Mouse (Mus musculus) CH12.LX (cell line): ENCODE measurements around the gene Med22. TPM values are rescaled to one million over a fixed set of nuclear protein-coding genes. Genes with fewer than 3 reads are reported as not detected.
A peak's percentile ranks its signal among the peaks of the same experiment; 100 is the strongest.

Experiments
- DNase-seq: peaks from one replicate; pipeline ENCODE4 v3.0.0-alpha.2; 2013; ENCODE audit errors: extremely low read depth
- H3K27ac ChIP-seq: 2 replicates; pipeline ENCODE4 v1.5.1; 2012; ENCODE audit warnings: low read depth, mild to moderate bottlenecking, control low read depth, moderate library complexity; ENCODE audit not compliant: insufficient read depth
- H3K27me3 ChIP-seq: replicated peaks from 2 replicates; pipeline ENCODE3; 2012; ENCODE audit warnings: inconsistent platforms
- H3K36me3 ChIP-seq, 2 experiments: replicated peaks in 1 of 2; 2 replicates each; pipeline versions ENCODE3 to v1.6.1; 2012; ENCODE audit warnings: inconsistent platforms in 1 of 2, low read length in 1 of 2, mild to moderate bottlenecking in 1 of 2, mixed read lengths in 1 of 2, moderate library complexity in 1 of 2; ENCODE audit not compliant: control insufficient read depth in 1 of 2, insufficient read depth in 1 of 2
- H3K4me1 ChIP-seq, 2 experiments: 2 replicates each; pipeline ENCODE4 v1.6.1; 2012; ENCODE audit warnings: inconsistent platforms in 1 of 2, moderate library complexity in 1 of 2; ENCODE audit not compliant: insufficient read depth in 2 of 2, control insufficient read depth in 1 of 2
- H3K4me2 ChIP-seq: 2 replicates; pipeline ENCODE4 v1.6.1; 2012; ENCODE audit warnings: low read depth, mild to moderate bottlenecking, control low read depth; ENCODE audit not compliant: poor library complexity, insufficient read depth, severe bottlenecking
- H3K4me3 ChIP-seq, 3 experiments: fragments of 150-350 bp in 1 of 3; sonication (generic) in 1 of 3; replicated peaks in 1 of 3; 2 replicates each; pipeline versions ENCODE3 to v1.5.1; 2011 to 2012; ENCODE audit warnings: low read depth in 2 of 3, low read length in 2 of 3, mild to moderate bottlenecking in 2 of 3, moderate library complexity in 2 of 3, control low read depth in 1 of 3, improper control_type of control experiment in 1 of 3, inconsistent platforms in 1 of 3, mixed read lengths in 1 of 3; ENCODE audit not compliant: poor library complexity in 1 of 3
- H3K79me2 ChIP-seq: replicated peaks from 2 replicates; pipeline ENCODE4 v1.6.1; 2012; ENCODE audit warnings: mild to moderate bottlenecking, moderate library complexity; ENCODE audit not compliant: control insufficient read depth, poor library complexity, insufficient read depth, severe bottlenecking; ENCODE audit errors: extremely low read depth
- H3K9ac ChIP-seq: 2 replicates; pipeline ENCODE4 v1.6.1; 2012; ENCODE audit warnings: low read depth, mild to moderate bottlenecking, control low read depth, moderate library complexity; ENCODE audit not compliant: insufficient read depth
- H3K9me3 ChIP-seq: replicated peaks from 2 replicates; pipeline ENCODE3; 2012; ENCODE audit warnings: low read length, inconsistent platforms, mixed read lengths
- BHLHE40 ChIP-seq: IDR thresholded peaks from 2 replicates; pipeline ENCODE4 v1.6.1; 2011; ENCODE audit warnings: mild to moderate bottlenecking, low read depth, low read length, improper control_type of control experiment
- CHD1 ChIP-seq: IDR thresholded peaks from 2 replicates; pipeline ENCODE4 v1.6.1; 2012; ENCODE audit warnings: low read depth, low read length, improper control_type of control experiment, inconsistent platforms
- CHD2 ChIP-seq: IDR thresholded peaks from 2 replicates; pipeline ENCODE4 v1.6.1; 2011; ENCODE audit warnings: low read length, improper control_type of control experiment
- CTCF ChIP-seq, 2 experiments: IDR thresholded peaks in 1 of 2; conservative IDR thresholded peaks in 1 of 2; 2 replicates each; pipeline ENCODE4 v1.5.1; 2011 to 2012; ENCODE audit warnings: low read depth in 2 of 2, low read length in 2 of 2, improper control_type of control experiment in 1 of 2, inconsistent platforms in 1 of 2, mild to moderate bottlenecking in 1 of 2, moderate library complexity in 1 of 2
- ELF1 ChIP-seq: IDR thresholded peaks from 2 replicates; pipeline ENCODE4 v1.6.1; 2014; ENCODE audit warnings: low read depth, mild to moderate bottlenecking, inconsistent platforms, low read length, improper control_type of control experiment
- EP300 ChIP-seq: IDR thresholded peaks from 2 replicates; pipeline ENCODE4 v1.6.1; 2011; ENCODE audit warnings: low read length, improper control_type of control experiment
- HCFC1 ChIP-seq: IDR thresholded peaks from 2 replicates; pipeline ENCODE4 v1.6.1; 2012; ENCODE audit warnings: low read depth, mild to moderate bottlenecking, inconsistent platforms, low read length, improper control_type of control experiment
- IRF4 ChIP-seq: IDR thresholded peaks from 2 replicates; pipeline ENCODE4 v1.6.1; 2014; ENCODE audit warnings: low read depth, mild to moderate bottlenecking, inconsistent platforms, low read length, improper control_type of control experiment
- MAX ChIP-seq: IDR thresholded peaks from 2 replicates; pipeline ENCODE4 v1.6.1; 2011; ENCODE audit warnings: low read length, improper control_type of control experiment
- MAZ ChIP-seq: IDR thresholded peaks from 2 replicates; pipeline ENCODE4 v1.6.1; 2012; ENCODE audit warnings: low read depth, mild to moderate bottlenecking, inconsistent platforms, low read length, improper control_type of control experiment, moderate library complexity
- MEF2A ChIP-seq: IDR thresholded peaks from 2 replicates; pipeline ENCODE4 v1.6.1; 2014; ENCODE audit warnings: low read depth, mild to moderate bottlenecking, inconsistent platforms, low read length, improper control_type of control experiment, borderline replicate concordance
- MXI1 ChIP-seq: IDR thresholded peaks from 2 replicates; pipeline ENCODE4 v1.6.1; 2011; ENCODE audit warnings: mild to moderate bottlenecking, low read depth, low read length, improper control_type of control experiment
- NRF1 ChIP-seq: IDR thresholded peaks from 2 replicates; pipeline ENCODE4 v1.6.1; 2014; ENCODE audit warnings: low read depth, mild to moderate bottlenecking, inconsistent platforms, low read length, improper control_type of control experiment, moderate library complexity
- PAX5 ChIP-seq: IDR thresholded peaks from 2 replicates; pipeline ENCODE4 v1.6.1; 2012; ENCODE audit warnings: low read length, inconsistent platforms, mixed read lengths
- POLR2A ChIP-seq: IDR thresholded peaks from 2 replicates; pipeline ENCODE4 v1.6.1; 2011; ENCODE audit warnings: low read depth, mild to moderate bottlenecking, improper control_type of control experiment, low read length
- POLR2AphosphoS2 ChIP-seq: IDR thresholded peaks from 2 replicates; pipeline ENCODE4 v1.6.1; 2011; ENCODE audit warnings: low read depth, low read length, improper control_type of control experiment
- RAD21 ChIP-seq: IDR thresholded peaks from 2 replicates; pipeline ENCODE4 v1.6.1; 2011; ENCODE audit warnings: low read depth, mild to moderate bottlenecking, low read length, improper control_type of control experiment, moderate library complexity
- SMC3 ChIP-seq: IDR thresholded peaks from 2 replicates; pipeline ENCODE4 v1.6.1; 2011; ENCODE audit warnings: low read depth, low read length, improper control_type of control experiment
- TCF12 ChIP-seq: IDR thresholded peaks from 2 replicates; pipeline ENCODE4 v1.6.1; 2014; ENCODE audit warnings: low read depth, mild to moderate bottlenecking, inconsistent platforms, low read length, improper control_type of control experiment
- UBTF ChIP-seq: IDR thresholded peaks from 2 replicates; pipeline ENCODE4 v1.6.1; 2012; ENCODE audit warnings: low read depth, mild to moderate bottlenecking, inconsistent platforms, low read length, improper control_type of control experiment, moderate library complexity
- USF1 ChIP-seq: IDR thresholded peaks from 2 replicates; pipeline ENCODE4 v1.6.1; 2014; ENCODE audit warnings: low read depth, mild to moderate bottlenecking, inconsistent platforms, low read length, improper control_type of control experiment
- ZKSCAN1 ChIP-seq: IDR thresholded peaks from 2 replicates; pipeline ENCODE4 v1.6.1; 2012; ENCODE audit warnings: low read depth, inconsistent platforms, low read length, improper control_type of control experiment, borderline replicate concordance
- ZMIZ1 ChIP-seq: IDR thresholded peaks from 2 replicates; pipeline ENCODE4 v1.6.1; 2012; ENCODE audit warnings: low read depth, mild to moderate bottlenecking, inconsistent platforms, low read length, improper control_type of control experiment
- ZNF384 ChIP-seq: IDR thresholded peaks from 2 replicates; pipeline ENCODE4 v1.6.1; 2012; ENCODE audit warnings: low read depth, low read length, improper control_type of control experiment, inconsistent platforms
- dilution Hi-C: fragments of 300-500 bp; cut with MboI; formaldehyde crosslinking; loops from 2 replicates; pipeline ENCODE4 v1.14.3; 2020; ENCODE audit warnings: low sequenced_read_pairs; ENCODE audit not compliant: extremely low pct_unique_long_range_greater_than_20kb, extremely low pct_ligation_motif_present
- in situ Hi-C: fragments of 300-500 bp; cut with MboI; formaldehyde crosslinking; loops from 3 replicates; pipeline ENCODE4 v1.14.3; 2019; ENCODE audit warnings: low sequenced_read_pairs, low pct_ligation_motif_present, low pct_unique_long_range_greater_than_20kb, mixed read lengths
- polyA plus RNA-seq: library from polyadenylated mRNA; unstranded; fragments of >175 nt; gene quantifications from 2 replicates; pipeline ENCODE4 v1.2.1, GENCODE M21; 2012; ENCODE audit warnings: low read depth; ENCODE audit not compliant: insufficient read length
- total RNA-seq, 2 experiments: library from RNA; depleted of rRNA; stranded (reverse); fragments of 300-350 nt in 1 of 2; fragments of >200 nt in 1 of 2; gene quantifications; 2 replicates each; pipeline ENCODE4 v1.2.3; 2012 to 2014

The Med22 gene
- total and polyA plus RNA-seq, 3 experiments: 27.7 to 42.1 (median 37.3) TPM

GRCm38 (mm10) chr2:26943253-26943652 is 32.8 kb upstream of the Med22 start:
- Histone ChIP-seq H3K27ac (no peak overlapping the region), H3K9me3 (no peaks in the 10 kb centered on the region), H3K4me1 (peaks cover 12 to 17% of the 10 kb centered on the region in 2 experiments), H3K9ac (no peak overlapping the region), H3K27me3 (no peaks in the 10 kb centered on the region), H3K4me3 (no peak overlapping the region), H3K79me2 (no peaks in the 10 kb centered on the region), H3K36me3 (peaks cover 13 to 29% of the 10 kb centered on the region in 2 experiments), H3K4me2 (no peak overlapping the region)
- DNase-seq: no peak
- TF ChIP-seq EP300: no peak
- dilution Hi-C loops (no loop called here), in situ Hi-C loops (no loop called here)

GRCm38 (mm10) chr2:26941539-26941938 is 31.1 kb upstream of the Med22 start:
- Histone ChIP-seq H3K9me3 (no peaks in the 10 kb centered on the region), H3K4me1 (peaks cover 16 to 26% of the 10 kb centered on the region in 2 experiments), H3K4me3 (no peak overlapping the region), H3K9ac (no peak overlapping the region), H3K27me3 (no peaks in the 10 kb centered on the region), H3K4me2 (no peak overlapping the region), H3K27ac (no peak overlapping the region), H3K79me2 (no peaks in the 10 kb centered on the region), H3K36me3 (peaks cover 3 to 14% of the 10 kb centered on the region in 2 experiments)
- dilution Hi-C loops: no loop called here
- in situ Hi-C loops: no loop called here
- TF ChIP-seq MEF2A: no peak
- peak in 1 of 2 experiments; percentile 70; a peak in 2 of 4 replicates for TF ChIP-seq CTCF (conservative IDR thresholded peaks at IDR 0.05 in 1 of 2, IDR thresholded peaks at IDR 0.05 in 1 of 2; ENCODE audit: low read depth in 2 of 2, low read length in 2 of 2)
- TF ChIP-seq ZKSCAN1: no peak
- no peak for TF ChIP-seq EP300
- TF ChIP-seq USF1: no peak
- TF ChIP-seq SMC3: peak; percentile 52
- no peak for TF ChIP-seq UBTF
- no peak for TF ChIP-seq NRF1
- no peak for TF ChIP-seq CHD2
- TF ChIP-seq POLR2AphosphoS2: no peak
- TF ChIP-seq RAD21: peak; percentile 50
- TF ChIP-seq CHD1: no peak
- peak; percentile 89 for TF ChIP-seq BHLHE40
- no peak for TF ChIP-seq MAZ
- TF ChIP-seq ZMIZ1: no peak
- peak; percentile 87 for TF ChIP-seq ELF1
- no peak for TF ChIP-seq IRF4
- no peak for TF ChIP-seq ZNF384
- TF ChIP-seq MAX: no peak
- TF ChIP-seq MXI1: no peak
- no peak for TF ChIP-seq TCF12
- no peak; the same call in 1 of the 2 replicates for TF ChIP-seq HCFC1
- no peak for TF ChIP-seq POLR2A
- TF ChIP-seq PAX5: no peak
- DNase-seq: no peak
